Mouse (Mus musculus) ES-E14 (cell line): ENCODE measurements around the gene Chmp6. TPM values are rescaled to one million over a fixed set of nuclear protein-coding genes. Genes with fewer than 3 reads are reported as not detected.

ENCODE experiments used
- DNase-seq: peaks from one replicate; pipeline ENCODE4 v3.0.0-alpha.2; 2013; ENCODE audit warnings: low read depth, low spot score
- H3K27ac ChIP-seq: 2 replicates; pipeline ENCODE4 v1.5.1; 2012; ENCODE audit warnings: low read depth, mild to moderate bottlenecking, low read length, moderate library complexity, mixed read lengths; ENCODE audit not compliant: poor library complexity, insufficient read depth, severe bottlenecking
- H3K36me3 ChIP-seq: 2 replicates; pipeline ENCODE4 v1.6.1; 2012; ENCODE audit warnings: mild to moderate bottlenecking, low read length, moderate library complexity, mixed read lengths; ENCODE audit not compliant: control insufficient read depth, poor library complexity, insufficient read depth, severe bottlenecking
- H3K4me1 ChIP-seq, 2 experiments: fragments of 150-350 bp in 1 of 2; sonication (generic) in 1 of 2; 2 replicates each; pipeline ENCODE4 v1.6.1; 2012; ENCODE audit warnings: low read length in 2 of 2, mild to moderate bottlenecking in 1 of 2, mixed read lengths in 1 of 2; ENCODE audit not compliant: control insufficient read depth in 2 of 2, insufficient read depth in 2 of 2, poor library complexity in 1 of 2
- H3K4me3 ChIP-seq, 2 experiments: fragments of 150-350 bp in 1 of 2; sonication (generic) in 1 of 2; 2 replicates each; pipeline ENCODE4 v1.5.1; 2012; ENCODE audit warnings: low read length in 2 of 2, low read depth in 1 of 2, mild to moderate bottlenecking in 1 of 2, mixed read lengths in 1 of 2; ENCODE audit not compliant: insufficient read depth in 1 of 2, poor library complexity in 1 of 2, severe bottlenecking in 1 of 2
- H3K9ac ChIP-seq: 2 replicates; pipeline ENCODE4 v1.6.1; 2012; ENCODE audit warnings: low read depth, mild to moderate bottlenecking, low read length, mixed read lengths; ENCODE audit not compliant: poor library complexity, insufficient read depth, severe bottlenecking
- H3K9me3 ChIP-seq: fragments of 150-350 bp; sonication (generic); 2 replicates; pipeline ENCODE4 v1.6.1; 2012; ENCODE audit warnings: low read depth, mild to moderate bottlenecking, low read length; ENCODE audit not compliant: control insufficient read depth, insufficient read depth
- CHD2 ChIP-seq: IDR thresholded peaks from 2 replicates; pipeline ENCODE4 v1.6.1; 2014; ENCODE audit warnings: mild to moderate bottlenecking, low read depth, low read length, inconsistent platforms
- HCFC1 ChIP-seq: IDR thresholded peaks from 2 replicates; pipeline ENCODE4 v1.6.1; 2012; ENCODE audit warnings: low read length, inconsistent platforms, borderline replicate concordance; ENCODE audit not compliant: insufficient read depth
- MAFK ChIP-seq: IDR thresholded peaks from 2 replicates; pipeline ENCODE4 v1.6.1; 2014; ENCODE audit warnings: mild to moderate bottlenecking, low read depth, low read length, inconsistent platforms; ENCODE audit not compliant: insufficient read depth
- ZC3H11A ChIP-seq: IDR thresholded peaks from 2 replicates; pipeline ENCODE4 v1.6.1; 2012; ENCODE audit warnings: low read depth, mild to moderate bottlenecking, inconsistent platforms, low read length, borderline replicate concordance
- ZNF384 ChIP-seq: IDR thresholded peaks from 2 replicates; pipeline ENCODE4 v1.6.1; 2012; ENCODE audit warnings: low read depth, low read length, inconsistent platforms
- in situ Hi-C, 2 experiments: fragments of 600-800 bp; cut with MboI; formaldehyde crosslinking; loops; one replicate each; pipeline ENCODE4 v1.15.1; 2025; ENCODE audit warnings: low sequenced_read_pairs in 2 of 2, inconsistent platforms in 1 of 2; ENCODE audit not compliant: unreplicated experiment in 2 of 2
- total RNA-seq: library from RNA; depleted of rRNA; stranded (reverse); fragments of 300-350 nt; gene quantifications from 2 replicates; pipeline ENCODE4 v1.2.3, GENCODE M21; 2012

The Chmp6 gene
- total RNA-seq, 1 experiment, result 48.1 TPM

- in situ Hi-C loops, result no loop called here
- Histone ChIP-seq H3K36me3 (peaks cover 19% of the 10 kb centered on the region; the same call in 1 of the 2 replicates), H3K9me3 (no peaks in the 10 kb centered on the region), H3K4me1 (no peaks in the 10 kb centered on the region), H3K27ac (no peak overlapping the region), H3K9ac (no peak overlapping the region), H3K4me3 (no peak overlapping the region)
- TF ChIP-seq HCFC1, result no peak
- no peak for DNase-seq
These were observed 29.6 kb upstream of the Chmp6 start for GRCm38 (mm10) chr11:119883646-119884045.

DNA sequence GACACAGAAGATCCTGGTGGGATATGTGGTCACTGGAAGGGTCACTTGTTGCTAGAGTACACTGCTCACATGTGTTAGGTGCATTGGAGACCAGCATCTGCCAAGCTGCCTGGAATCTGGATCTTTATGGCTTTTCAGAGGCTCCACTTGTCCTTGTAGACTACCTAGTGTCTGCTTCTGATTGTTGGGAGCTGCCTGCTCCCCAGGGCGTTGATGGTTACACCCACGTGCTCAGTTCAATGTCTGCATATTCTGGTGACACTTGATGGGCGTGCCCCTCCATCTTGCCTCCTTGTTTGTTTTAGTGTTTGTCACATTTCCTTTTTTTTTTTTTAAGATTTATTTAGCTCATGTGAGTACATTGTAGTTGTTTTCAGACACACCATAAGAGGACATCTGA is 23.3 kb upstream of the Chmp6 start:
- Histone ChIP-seq H3K36me3 (peaks cover 21% of the 10 kb centered on the region; the same call in 1 of the 2 replicates), H3K4me1 (peaks cover 7 to 8% of the 10 kb centered on the region in 2 experiments; a peak in 3 of 4 replicates), H3K9ac (no peak overlapping the region), H3K4me3 (no peak overlapping the region), H3K27ac (no peak overlapping the region), H3K9me3 (no peaks in the 10 kb centered on the region)
- no peak for DNase-seq
- TF ChIP-seq MAFK, result no peak
- no peak for TF ChIP-seq CHD2
- TF ChIP-seq ZC3H11A, result no peak
- in situ Hi-C loops, result no loop called here

DNA sequence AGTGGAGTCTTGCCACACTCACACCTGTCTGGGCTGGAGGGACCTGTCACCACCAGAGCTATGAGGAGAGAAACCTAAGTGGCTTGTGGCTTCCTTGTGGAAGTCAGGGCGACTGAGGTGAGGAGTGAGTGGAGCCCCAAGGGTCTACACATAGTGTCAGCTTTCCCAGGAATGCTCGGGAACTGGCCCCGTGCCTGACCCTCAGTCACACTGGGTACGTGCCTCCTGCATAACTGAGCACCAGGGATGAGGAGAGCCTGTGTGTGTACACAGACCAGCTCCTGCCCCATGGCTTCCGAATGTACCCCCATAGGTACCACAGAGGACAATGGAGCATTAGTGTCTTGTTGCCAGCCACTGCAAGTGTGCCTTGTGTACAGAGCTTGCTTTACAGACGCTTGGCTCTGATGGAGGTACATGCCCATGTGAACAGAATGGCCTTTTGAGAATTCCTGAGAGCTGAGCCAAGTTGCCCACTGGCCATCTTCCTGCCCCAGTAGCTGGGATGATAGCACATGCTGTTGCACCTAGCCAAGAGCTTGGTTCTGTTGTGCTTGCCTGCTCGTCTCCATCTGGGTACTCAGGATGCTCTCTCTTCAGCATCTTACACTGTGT is 21.5 kb upstream of the Chmp6 start:
- no peaks in the 10 kb centered on the region for H3K9me3 ChIP-seq
- TF ChIP-seq ZC3H11A, result no peak
- TF ChIP-seq HCFC1, result no peak
- TF ChIP-seq CHD2, result no peak
- no peak for TF ChIP-seq ZNF384
- TF ChIP-seq MAFK, result no peak
- H3K4me3 ChIP-seq, result no peak overlapping the region
- H3K4me1 ChIP-seq, result peaks cover 8 to 15% of the 10 kb centered on the region in 2 experiments; a peak in 3 of 4 replicates
- H3K27ac ChIP-seq, result no peak overlapping the region
- H3K36me3 ChIP-seq, result peaks cover 28% of the 10 kb centered on the region; the same call in 1 of the 2 replicates
- in situ Hi-C loops, result no loop called here
- H3K9ac ChIP-seq, result no peak overlapping the region
- DNase-seq, result no peak

- Histone ChIP-seq H3K4me1 (peaks cover 8 to 20% of the 10 kb centered on the region in 2 experiments; a peak in 3 of 4 replicates), H3K36me3 (peaks cover 29% of the 10 kb centered on the region; the same call in 1 of the 2 replicates), H3K4me3 (no peak overlapping the region), H3K27ac (no peak overlapping the region), H3K9ac (no peak overlapping the region), H3K9me3 (no peaks in the 10 kb centered on the region)
- in situ Hi-C loops, result no loop called here
- TF ChIP-seq ZNF384, result no peak
- TF ChIP-seq HCFC1, result no peak
- no peak for TF ChIP-seq ZC3H11A
- DNase-seq, result no peak
These were observed 19.5 kb upstream of the Chmp6 start for GRCm38 (mm10) chr11:119893667-119894236.

DNA sequence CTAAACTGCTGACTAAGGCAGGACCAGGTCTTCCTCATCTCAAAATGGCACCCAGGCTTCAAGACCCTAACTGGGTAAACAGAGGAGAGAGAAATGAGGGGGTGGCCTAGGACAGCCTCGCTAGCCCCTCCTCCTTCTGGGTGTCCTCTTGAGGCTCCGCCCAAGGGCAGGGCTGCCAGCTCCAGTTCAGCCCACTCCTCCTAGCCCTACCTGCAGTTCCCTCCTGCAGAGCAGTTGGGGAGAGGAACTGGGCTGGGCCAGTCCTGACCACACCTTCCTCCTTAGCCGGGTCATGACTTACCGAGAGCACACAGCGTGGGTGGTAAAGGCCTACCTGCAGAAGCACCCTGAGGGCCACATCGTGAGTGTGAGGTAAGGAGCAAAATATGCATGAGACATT is 18.6 kb upstream of the Chmp6 start:
- Histone ChIP-seq H3K36me3 (peaks cover 25% of the 10 kb centered on the region; the same call in 1 of the 2 replicates), H3K4me1 (peaks cover 8 to 19% of the 10 kb centered on the region in 2 experiments; a peak in 3 of 4 replicates), H3K9ac (no peak overlapping the region), H3K4me3 (no peak overlapping the region), H3K27ac (no peak overlapping the region), H3K9me3 (no peaks in the 10 kb centered on the region)
- in situ Hi-C loops, result no loop called here
- peak; percentile 63 for DNase-seq
- TF ChIP-seq MAFK (peak; percentile 58; the same call in 1 of the 2 replicates), ZNF384 (no peak), ZC3H11A (no peak), CHD2 (no peak)
